Mouse (Mus musculus) midbrain, embryonic 13.5 days (tissue): ENCODE data around the gene Pet117. TPM values are rescaled to one million over a fixed set of nuclear protein-coding genes. Genes with fewer than 3 reads are reported as not detected.
"Not testable (repeated sequence)": the region's sequence is repeated elsewhere in the genome, so short reads cannot be mapped to it uniquely, and the experiment has no call there.

Experiments
- ATAC-seq: fragments of 200-750 bp; cut with Nextera tagmentation; 2 replicates; pipeline ENCODE4 v1.8.0; 2017; ENCODE audit warnings: mild to moderate bottlenecking, moderate TSS enrichment, moderate library complexity
- H3K27ac ChIP-seq: fragments of 300-500 bp; sonication (generic); 2 replicates; pipeline ENCODE4 v1.5.1; 2015; ENCODE audit warnings: inconsistent platforms, mild to moderate bottlenecking, moderate library complexity
- H3K27me3 ChIP-seq: fragments of 300-500 bp; sonication (generic); 2 replicates; pipeline ENCODE4 v1.6.1; 2015; ENCODE audit warnings: mild to moderate bottlenecking, inconsistent platforms
- H3K36me3 ChIP-seq: fragments of 300-500 bp; sonication (generic); 2 replicates; pipeline ENCODE4 v1.6.1; 2015; ENCODE audit warnings: mild to moderate bottlenecking, inconsistent platforms
- H3K4me1 ChIP-seq: fragments of 300-500 bp; sonication (generic); replicated peaks from 2 replicates; pipeline ENCODE4 v1.6.1; 2015; ENCODE audit warnings: inconsistent platforms
- H3K4me2 ChIP-seq: fragments of 300-500 bp; sonication (generic); replicated peaks from 2 replicates; pipeline ENCODE4 v1.6.1; 2015; ENCODE audit warnings: moderate library complexity, mild to moderate bottlenecking, inconsistent platforms
- H3K4me3 ChIP-seq: fragments of 300-500 bp; sonication (generic); replicated peaks from 2 replicates; pipeline ENCODE4 v1.5.1; 2015; ENCODE audit warnings: mild to moderate bottlenecking, inconsistent platforms
- H3K9ac ChIP-seq: fragments of 300-500 bp; sonication (generic); replicated peaks from 2 replicates; pipeline ENCODE4 v1.6.1; 2015; ENCODE audit warnings: mild to moderate bottlenecking, inconsistent platforms
- H3K9me3 ChIP-seq: fragments of 300-500 bp; sonication (generic); 2 replicates; pipeline ENCODE4 v1.6.1; 2016; ENCODE audit warnings: mild to moderate bottlenecking, inconsistent platforms
- WGBS: fragments of 180-500 bp; shearing (Covaris S2); methylation state at CpG from one replicate; pipeline ENCODE4 v1.1.7; 2015; 5-methylcytosine and 5-hydroxymethylcytosine counted together
- polyA plus RNA-seq: library from polyadenylated mRNA; unstranded; fragments of >200 nt; fragmentation: Nextera tagmentation; extraction: Ambion mirVana; gene quantifications from 2 replicates; pipeline ENCODE4 v1.2.1, GENCODE M21; 2015

The Pet117 gene
- polyA plus RNA-seq, 1 experiment from 2014 or later, result 1.6 TPM

DNA sequence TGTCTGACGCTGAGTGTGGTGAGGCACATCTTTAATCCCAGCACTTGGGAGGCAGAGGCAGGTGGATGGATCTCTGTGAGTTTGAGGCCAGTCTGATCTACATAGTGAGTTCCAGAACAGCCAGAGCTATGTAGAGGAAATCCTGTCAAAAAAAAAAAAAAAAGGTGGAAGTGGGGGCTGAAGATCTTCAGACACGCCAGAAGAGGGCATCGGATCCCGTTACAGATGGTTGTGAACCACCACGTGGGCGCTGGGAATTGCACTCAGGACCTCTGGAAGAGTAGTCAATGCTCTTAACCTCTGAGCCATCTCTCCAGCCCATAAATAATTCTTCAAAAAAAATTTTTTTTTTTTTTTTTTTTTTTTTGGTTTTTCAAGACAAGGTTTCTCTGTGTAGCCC is 30.6 kb upstream of the Pet117 start:
- not testable (repeated sequence) for H3K9me3 ChIP-seq, H3K4me2 ChIP-seq, H3K36me3 ChIP-seq, H3K4me1 ChIP-seq, ATAC-seq, H3K27ac ChIP-seq, H3K9ac ChIP-seq, H3K4me3 ChIP-seq
- 80% methylated on average over 6 of the region's 6 CpGs for WGBS
- peaks cover 24% of the 10 kb centered on the region for H3K27me3 ChIP-seq

DNA sequence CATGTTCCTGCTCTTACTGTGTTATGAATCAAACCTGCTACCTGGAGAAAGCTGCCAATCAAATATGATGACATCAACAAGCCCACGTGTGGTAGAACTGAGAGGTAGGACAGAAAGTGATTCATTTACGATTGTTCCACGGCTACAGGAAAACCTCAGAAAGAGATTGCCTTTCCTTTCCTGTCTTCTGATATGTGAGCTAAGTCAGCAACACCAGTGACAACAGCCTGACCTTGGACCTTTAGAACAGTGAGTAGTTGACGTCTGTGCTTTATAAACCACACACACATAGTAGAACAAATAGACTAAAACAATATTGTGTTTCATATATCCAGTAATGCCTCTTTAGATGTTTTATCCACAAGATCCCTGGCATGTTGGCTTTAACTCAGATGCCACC is 25.6 kb upstream of the Pet117 start:
- H3K27me3 ChIP-seq, result no peaks in the 10 kb centered on the region
- H3K4me3 ChIP-seq, result no peak overlapping the region
- 86% methylated on average over 4 of the region's 4 CpGs for WGBS
- H3K9me3 ChIP-seq, result no peaks in the 10 kb centered on the region
- H3K4me2 ChIP-seq, result no peak overlapping the region
- no peak for ATAC-seq
- no peak overlapping the region for H3K9ac ChIP-seq
- no peak overlapping the region for H3K27ac ChIP-seq
- no peaks in the 10 kb centered on the region for H3K36me3 ChIP-seq
- H3K4me1 ChIP-seq, result no peaks in the 10 kb centered on the region

DNA sequence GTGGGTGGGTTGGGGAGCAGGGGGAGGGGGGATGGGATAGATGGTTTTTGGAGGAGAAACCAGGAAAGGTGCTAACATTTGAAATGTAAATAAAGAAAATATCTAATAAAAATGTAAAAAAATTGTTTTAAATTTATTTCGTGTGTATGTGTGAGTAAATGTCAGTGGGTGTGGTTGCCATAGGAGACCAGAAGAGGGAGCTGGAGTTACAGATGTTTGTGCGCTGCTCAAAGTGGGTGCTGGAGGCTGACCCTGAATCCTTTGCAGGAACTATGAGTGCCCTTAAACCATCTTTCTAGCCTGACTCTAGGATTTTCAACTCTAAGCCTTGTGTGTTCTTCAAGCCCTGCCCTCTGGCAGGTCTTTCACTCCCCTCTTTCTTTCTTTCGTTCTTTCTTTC is 20.3 kb upstream of the Pet117 start:
- Histone ChIP-seq H3K4me1 (no peaks in the 10 kb centered on the region), H3K36me3 (no peaks in the 10 kb centered on the region), H3K9me3 (no peaks in the 10 kb centered on the region), H3K4me3 (no peak overlapping the region), H3K4me2 (no peak overlapping the region), H3K27ac (no peak overlapping the region), H3K27me3 (no peaks in the 10 kb centered on the region), H3K9ac (no peak overlapping the region)
- ATAC-seq, result no peak
- 66% methylated on average over 3 of the region's 3 CpGs for WGBS

DNA sequence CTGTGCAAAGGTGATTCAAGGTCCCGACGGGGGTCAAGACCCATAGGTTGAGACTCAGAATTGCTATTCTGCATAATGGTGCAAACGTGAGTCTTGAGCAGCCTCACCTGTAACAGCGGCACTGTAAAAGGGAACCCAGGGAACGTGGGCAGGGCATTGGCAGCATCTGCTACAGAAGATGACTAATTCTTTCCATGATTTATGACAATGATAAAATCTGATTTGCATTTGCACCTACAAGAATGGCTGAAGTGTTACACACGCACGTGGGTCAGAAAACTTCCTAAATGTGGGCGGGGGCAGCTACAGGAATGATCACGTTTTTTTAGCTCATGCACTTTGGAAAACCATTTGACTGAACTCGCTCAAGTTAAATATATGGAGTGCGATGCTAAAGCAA is 16.0 kb upstream of the Pet117 start:
- no peak overlapping the region for H3K27ac ChIP-seq
- no peak overlapping the region for H3K4me2 ChIP-seq
- H3K9me3 ChIP-seq, result no peaks in the 10 kb centered on the region
- no peak overlapping the region for H3K9ac ChIP-seq
- H3K4me1 ChIP-seq, result no peaks in the 10 kb centered on the region
- no peaks in the 10 kb centered on the region for H3K27me3 ChIP-seq
- WGBS, result 91% methylated on average over 11 of the region's 11 CpGs
- ATAC-seq, result no peak
- H3K36me3 ChIP-seq, result no peaks in the 10 kb centered on the region
- H3K4me3 ChIP-seq, result no peak overlapping the region

DNA sequence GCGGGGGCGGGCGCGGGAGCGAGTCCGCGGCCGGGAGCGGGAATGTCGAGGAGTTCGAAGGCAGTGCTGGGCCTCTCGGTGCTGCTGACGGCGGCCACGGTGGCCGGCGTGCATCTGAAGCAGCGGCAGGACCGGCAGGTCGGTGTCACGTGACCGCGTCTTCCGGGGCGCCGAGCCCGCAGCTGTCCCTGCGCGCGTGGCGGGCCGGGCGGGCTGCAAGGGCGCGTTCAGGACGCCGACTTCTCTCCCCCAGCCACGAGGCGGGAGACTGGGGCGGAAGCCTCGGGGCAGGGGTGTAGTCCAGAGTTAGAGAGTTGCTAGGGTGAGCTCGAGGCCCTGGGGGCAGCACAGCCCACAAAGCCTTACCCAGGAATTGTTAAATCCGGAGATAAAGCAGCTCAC is 225 bp downstream of the Pet117 start:
- under 1% methylated on average over 35 of the region's 43 CpGs for WGBS
- H3K9me3 ChIP-seq, result no peaks in the 10 kb centered on the region
- peaks cover 20% of the 10 kb centered on the region for H3K4me1 ChIP-seq
- H3K36me3 ChIP-seq, result peaks cover 11% of the 10 kb centered on the region
- peak; percentile 92 for ATAC-seq
- H3K27me3 ChIP-seq, result no peaks in the 10 kb centered on the region
- H3K4me2 ChIP-seq, result peak overlapping the region; percentile 66
- peak overlapping the region; percentile 85 for H3K9ac ChIP-seq
- peak overlapping the region; percentile 88 for H3K4me3 ChIP-seq
- H3K27ac ChIP-seq, result peak overlapping the region; percentile 92

DNA sequence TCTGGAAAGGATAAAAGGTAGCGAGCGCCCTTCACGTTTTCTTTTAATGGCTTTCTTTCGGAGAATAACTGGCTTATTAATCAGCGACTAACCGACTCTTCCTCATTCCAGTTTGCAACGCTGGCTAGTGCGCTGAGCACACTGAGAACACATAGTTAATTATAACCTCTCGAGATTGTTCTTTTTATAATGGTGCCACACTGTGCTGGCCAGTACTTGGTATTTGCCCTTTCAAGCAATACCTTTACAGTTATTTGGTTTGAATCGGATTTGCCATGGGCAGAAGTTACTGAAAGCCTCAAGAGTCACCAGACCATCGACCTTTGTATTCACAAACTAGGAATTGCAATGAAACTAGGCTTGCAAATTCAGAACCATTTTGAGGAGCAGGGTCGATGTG is 715 bp downstream of the Pet117 start:
- Histone ChIP-seq H3K27me3 (no peaks in the 10 kb centered on the region), H3K4me3 (peak overlapping the region; percentile 88), H3K36me3 (peaks cover 16% of the 10 kb centered on the region), H3K4me1 (peaks cover 20% of the 10 kb centered on the region), H3K27ac (peak overlapping the region; percentile 92), H3K9me3 (no peaks in the 10 kb centered on the region), H3K4me2 (peak overlapping the region; percentile 66), H3K9ac (peak overlapping the region; percentile 85)
- 0 out of 2 replicates have a peak, but pooled peaks have one; percentile 28 for ATAC-seq
- 2% methylated on average over 12 of the region's 12 CpGs for WGBS

DNA sequence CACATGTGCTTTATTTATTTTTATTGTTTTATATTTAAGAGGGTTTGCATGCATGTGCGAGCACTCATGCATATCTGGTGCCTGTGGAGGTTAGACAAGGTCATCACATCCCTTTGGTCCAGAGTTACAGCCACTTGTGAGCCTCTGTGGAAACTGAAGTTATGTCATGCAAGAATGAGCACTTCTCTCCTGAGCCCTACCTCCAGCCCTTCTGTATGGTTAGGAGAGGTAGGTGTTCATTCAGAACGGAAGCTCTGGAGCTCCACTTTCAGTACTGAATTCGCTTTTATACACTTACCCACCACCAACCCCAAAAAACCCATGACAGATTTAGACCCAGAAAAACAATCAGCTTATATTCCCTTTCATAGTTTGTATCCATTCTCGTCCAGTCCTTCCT is 2.8 kb downstream of the Pet117 start:
- H3K36me3 ChIP-seq, result peaks cover 34% of the 10 kb centered on the region
- H3K9ac ChIP-seq, result no peak overlapping the region; the same call in 1 of the 2 replicates
- no peak for ATAC-seq
- no peaks in the 10 kb centered on the region for H3K9me3 ChIP-seq
- peaks cover 20% of the 10 kb centered on the region for H3K4me1 ChIP-seq
- H3K27ac ChIP-seq, result no peak overlapping the region
- no peak overlapping the region for H3K4me2 ChIP-seq
- H3K4me3 ChIP-seq, result no peak overlapping the region
- 86% methylated on average over 4 of the region's 4 CpGs for WGBS
- H3K27me3 ChIP-seq, result no peaks in the 10 kb centered on the region

DNA sequence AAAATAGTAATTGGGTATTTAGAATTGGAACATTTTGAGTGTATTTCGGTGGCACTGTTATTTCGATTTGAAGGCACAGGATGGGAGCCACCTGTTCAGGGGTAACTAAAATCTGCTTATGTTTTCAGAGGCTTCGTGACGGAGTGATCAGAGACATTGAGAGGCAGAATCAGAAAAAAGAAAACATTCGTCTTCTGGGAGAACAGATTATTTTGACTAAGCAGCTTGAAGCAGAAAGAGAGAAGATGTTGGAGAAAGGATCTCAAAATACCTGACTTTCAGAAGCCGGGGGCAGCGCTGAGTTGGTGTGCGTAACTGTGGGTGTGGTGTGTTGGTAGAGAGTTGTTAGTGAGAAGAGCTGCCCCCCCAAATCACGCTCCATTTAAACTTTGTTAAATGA is 4.3 kb downstream of the Pet117 start:
- H3K36me3 ChIP-seq, result peaks cover 47% of the 10 kb centered on the region
- H3K9me3 ChIP-seq, result no peaks in the 10 kb centered on the region
- WGBS, result 94% methylated on average over 9 of the region's 9 CpGs
- H3K4me3 ChIP-seq, result no peak overlapping the region
- ATAC-seq, result no peak
- H3K9ac ChIP-seq, result no peak overlapping the region
- no peaks in the 10 kb centered on the region for H3K27me3 ChIP-seq
- H3K4me1 ChIP-seq, result peaks cover 20% of the 10 kb centered on the region
- no peak overlapping the region for H3K4me2 ChIP-seq
- H3K27ac ChIP-seq, result no peak overlapping the region

DNA sequence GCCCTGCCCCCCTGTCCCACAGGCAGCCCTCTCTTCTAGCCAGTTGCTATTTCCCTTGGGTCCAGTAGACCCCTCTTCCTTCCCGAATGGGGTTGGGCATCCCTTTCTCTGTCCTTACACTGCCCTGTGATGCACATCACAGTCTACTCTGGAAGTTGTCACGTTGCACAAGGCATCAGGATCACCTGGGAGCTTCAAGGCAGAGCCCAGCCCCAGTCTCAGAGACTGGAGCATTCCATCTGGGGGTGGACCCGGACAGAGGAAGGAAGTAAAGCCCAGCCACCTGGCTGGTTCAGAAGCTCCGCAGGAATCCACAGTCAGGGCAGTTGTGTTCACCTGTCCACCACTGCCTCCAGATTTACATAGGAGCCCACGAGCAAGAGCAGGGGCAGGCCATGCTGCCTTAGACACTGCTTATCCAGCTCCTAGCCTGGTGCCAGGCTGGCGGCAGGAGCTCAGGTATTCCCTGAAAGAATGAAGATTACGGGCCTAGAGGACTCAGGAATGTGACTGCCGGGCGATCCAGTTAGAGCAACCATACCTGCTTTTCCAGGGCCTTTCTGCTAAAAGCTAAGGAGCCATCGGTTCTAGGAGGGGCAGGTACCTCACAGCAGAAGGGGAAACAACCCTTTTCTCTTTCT is 6.4 kb downstream of the Pet117 start:
- Histone ChIP-seq H3K4me3 (no peak overlapping the region), H3K27me3 (no peaks in the 10 kb centered on the region), H3K36me3 (peaks cover 68% of the 10 kb centered on the region), H3K9me3 (no peaks in the 10 kb centered on the region), H3K27ac (no peak overlapping the region), H3K4me2 (no peak overlapping the region), H3K4me1 (peaks cover 14% of the 10 kb centered on the region), H3K9ac (no peak overlapping the region)
- ATAC-seq, result no peak
- 94% methylated on average over 10 of the region's 10 CpGs for WGBS

DNA sequence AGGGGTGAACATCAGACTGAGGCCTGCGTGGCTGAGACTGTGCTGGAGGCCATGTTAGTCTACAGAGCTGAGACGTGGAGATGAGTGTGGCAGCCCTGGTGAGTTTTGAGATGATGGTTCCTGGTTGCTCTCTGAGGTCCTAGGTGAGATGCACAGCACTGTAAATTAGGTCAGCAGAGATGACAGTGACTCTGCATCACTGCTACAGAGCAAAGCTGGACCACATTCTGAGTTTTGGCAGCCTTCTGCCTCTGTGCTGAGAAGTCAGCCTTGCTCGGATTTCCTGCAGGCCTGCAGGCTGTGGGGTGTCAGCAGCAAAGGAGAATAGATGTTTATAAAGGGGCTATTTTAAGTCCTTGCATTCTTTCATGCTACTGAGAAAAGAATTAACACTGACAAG is 12.5 kb downstream of the Pet117 start:
- no peak for ATAC-seq
- Histone ChIP-seq H3K4me2 (no peak overlapping the region), H3K27me3 (no peaks in the 10 kb centered on the region), H3K27ac (no peak overlapping the region), H3K4me3 (no peak overlapping the region), H3K4me1 (no peaks in the 10 kb centered on the region), H3K9ac (no peak overlapping the region), H3K36me3 (peaks cover 88% of the 10 kb centered on the region), H3K9me3 (no peaks in the 10 kb centered on the region)
- WGBS, result 94% methylated on average over 3 of the region's 3 CpGs

DNA sequence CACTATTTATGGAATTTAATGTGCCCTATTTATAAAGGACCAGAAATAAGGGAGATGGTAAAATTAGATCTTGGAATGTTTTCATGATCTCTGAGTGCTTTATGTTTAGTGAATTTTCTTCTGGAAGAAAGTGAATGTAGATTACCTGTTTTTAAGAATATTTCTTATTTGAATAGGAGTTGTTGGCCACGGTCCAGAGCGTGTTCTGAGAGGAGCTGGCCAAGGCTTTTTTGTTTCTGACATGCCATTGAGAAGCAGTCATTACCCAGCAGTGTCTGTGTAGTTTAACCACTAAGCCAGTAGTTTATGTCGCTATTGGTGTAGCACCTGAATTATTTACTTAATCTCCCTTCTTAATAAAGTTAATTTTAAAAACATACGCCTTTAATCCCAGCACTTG is 12.9 kb downstream of the Pet117 start:
- no peak overlapping the region for H3K9ac ChIP-seq
- H3K4me3 ChIP-seq, result no peak overlapping the region
- H3K4me1 ChIP-seq, result no peaks in the 10 kb centered on the region
- peaks cover 85% of the 10 kb centered on the region for H3K36me3 ChIP-seq
- ATAC-seq, result no peak
- no peaks in the 10 kb centered on the region for H3K27me3 ChIP-seq
- H3K9me3 ChIP-seq, result no peaks in the 10 kb centered on the region
- H3K27ac ChIP-seq, result no peak overlapping the region
- 90% methylated on average over 4 of the region's 4 CpGs for WGBS
- H3K4me2 ChIP-seq, result no peak overlapping the region

DNA sequence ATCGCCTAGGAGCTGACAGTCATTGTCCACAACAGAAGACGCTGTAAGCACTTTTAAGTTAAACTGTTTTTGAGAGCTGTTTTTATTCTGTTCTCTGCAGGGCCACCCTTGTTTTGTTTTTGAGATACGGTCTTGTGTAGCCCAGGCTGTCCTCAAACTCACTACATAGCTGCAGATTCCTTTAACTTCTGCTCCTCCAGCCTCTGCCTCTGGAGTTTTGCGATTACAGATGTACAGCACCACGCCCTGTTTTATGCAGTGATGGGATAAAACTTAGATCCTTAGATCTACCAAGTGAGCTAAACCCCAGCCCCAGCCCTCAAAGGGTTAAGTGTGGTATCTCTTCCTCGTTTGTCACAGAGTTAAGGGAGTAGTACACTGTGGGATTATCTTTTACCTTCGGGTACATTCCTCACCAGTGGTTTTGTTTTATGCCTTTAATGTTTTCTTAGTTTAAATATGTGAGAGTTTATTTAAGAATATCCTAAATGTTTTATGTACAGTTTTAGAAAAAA is 13.9 kb downstream of the Pet117 start:
- no peaks in the 10 kb centered on the region for H3K27me3 ChIP-seq
- no peak overlapping the region for H3K27ac ChIP-seq
- no peaks in the 10 kb centered on the region for H3K9me3 ChIP-seq
- no peaks in the 10 kb centered on the region for H3K4me1 ChIP-seq
- H3K36me3 ChIP-seq, result peaks cover 81% of the 10 kb centered on the region
- no peak overlapping the region for H3K4me3 ChIP-seq
- no peak overlapping the region for H3K9ac ChIP-seq
- no peak for ATAC-seq
- 87% methylated on average over 7 of the region's 7 CpGs for WGBS
- H3K4me2 ChIP-seq, result no peak overlapping the region

DNA sequence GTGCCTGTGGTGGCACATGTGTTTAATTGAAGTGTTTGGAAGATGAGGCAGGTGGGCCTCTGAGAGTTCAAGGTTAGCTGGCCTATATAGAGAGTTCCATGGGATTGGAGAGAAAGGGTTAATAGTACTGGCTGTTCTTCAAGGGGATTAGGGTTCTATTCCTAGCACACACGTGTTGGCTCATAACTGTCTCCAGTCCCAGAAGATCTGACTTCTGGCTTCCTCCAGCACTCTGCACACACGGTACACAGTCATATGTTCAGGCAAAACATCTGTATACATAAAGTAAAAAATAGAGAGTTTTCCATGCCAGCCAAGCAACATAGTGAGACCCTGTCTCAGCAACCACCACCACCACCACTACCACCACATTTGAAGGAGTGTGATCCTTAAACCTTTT is 17.5 kb downstream of the Pet117 start:
- 56% methylated on average over 2 of the region's 2 CpGs for WGBS
- H3K36me3 ChIP-seq, result peaks cover 77% of the 10 kb centered on the region
- ATAC-seq, result no peak

More for the DNA sequence above, 17.5 kb downstream of the Pet117 start:
- Histone ChIP-seq H3K4me2 (no peak overlapping the region), H3K27ac (no peak overlapping the region), H3K9me3 (no peaks in the 10 kb centered on the region), H3K27me3 (no peaks in the 10 kb centered on the region), H3K4me1 (no peaks in the 10 kb centered on the region), H3K9ac (no peak overlapping the region), H3K4me3 (no peak overlapping the region)
